Mouse (Mus musculus) duodenum, adult 2 months (tissue): Measurements from ENCODE around the gene Ehd1. TPM values are rescaled to one million over a fixed set of nuclear protein-coding genes. Genes with fewer than 3 reads are reported as not detected.

Experiments
- polyA plus RNA-seq: library from polyadenylated mRNA; depleted of rRNA; stranded (reverse); fragments of >200 nt; gene quantifications from 2 replicates; pipeline ENCODE4 v1.2.3, GENCODE M21; 2012; ENCODE audit warnings: low replicate concordance; rRNA removed

Ehd1 gene
- 468 and 699 TPM in 2 replicates for polyA plus RNA-seq

GRCm38 (mm10) chr19:6276426-6277421 is at the start of gene Ehd1:
Gene Ehd1 (plus strand): TSS chr19:6276725.

GRCm38 (mm10) chr19:6235084-6236052 is 41.2 kb upstream of the Ehd1 start, which contains the start of gene Ppp2r5b:
Gene Ppp2r5b (minus strand): TSS chr19:6235872.

GRCm38 (mm10) chr19:6241274-6242107 is 35.0 kb upstream of the Ehd1 start, which contains the start of gene Atg2a:
Gene Atg2a (plus strand): TSS chr19:6241668.

GRCm38 (mm10) chr19:6306137-6306551 is 29.6 kb downstream of the Ehd1 start, which contains the start of gene Cdc42bpg:
Gene Cdc42bpg (plus strand): TSS chr19:6306456.

GRCm38 (mm10) chr19:6334673-6335457 is 58.3 kb downstream of the Ehd1 start, which contains the start of gene Men1:
Gene Men1 (plus strand): TSS chr19:6334979.

GRCm38 (mm10) chr19:6340524-6341452 is 64.3 kb downstream of the Ehd1 start, which contains the start of gene Map4k2:
Gene Map4k2 (plus strand): TSS chr19:6341135.

Other genes with a start within 250 kb of the Ehd1 start
- 87.1 and 103 TPM in 2 replicates for gene Syvn1, start 230.1 kb upstream of the Ehd1 start, polyA plus RNA-seq
- gene Mrpl49, start 218.9 kb upstream of the Ehd1 start, polyA plus RNA-seq = 11.4 and 11.7 TPM in 2 replicates
- gene Fau, start 218.9 kb upstream of the Ehd1 start, polyA plus RNA-seq = 1,687 and 2,398 TPM in 2 replicates
- gene Znhit2, start 215.5 kb upstream of the Ehd1 start, polyA plus RNA-seq = 63.5 and 115 TPM in 2 replicates
- gene Tm7sf2, start 208.4 kb upstream of the Ehd1 start, polyA plus RNA-seq = 57.9 and 67.5 TPM in 2 replicates
- 42.6 and 68.1 TPM in 2 replicates for gene Vps51, start 199.5 kb upstream of the Ehd1 start, polyA plus RNA-seq
- gene Tmem262, start 196.7 kb upstream of the Ehd1 start, polyA plus RNA-seq = not detected in 2 replicates
- gene Gm28374, start 194.5 kb upstream of the Ehd1 start, polyA plus RNA-seq = 0.21 and 0.28 TPM in 2 replicates
- gene Zfpl1, start 191.8 kb upstream of the Ehd1 start, polyA plus RNA-seq = 103 and 136 TPM in 2 replicates
- gene Cdca5, start 191.7 kb upstream of the Ehd1 start, polyA plus RNA-seq = 2.0 and 2.6 TPM in 2 replicates
- not detected in 2 replicates for gene AC131692.1, start 182.3 kb upstream of the Ehd1 start, polyA plus RNA-seq
- gene Naaladl1, start 170.9 kb upstream of the Ehd1 start, polyA plus RNA-seq = 39.6 and 913 TPM in 2 replicates
- gene Sac3d1, start 158.1 kb upstream of the Ehd1 start, polyA plus RNA-seq = 53.0 and 57.0 TPM in 2 replicates
- 52.8 and 64.5 TPM in 2 replicates for gene Snx15, start 148.4 kb upstream of the Ehd1 start, polyA plus RNA-seq
- gene Batf2, start 135.7 kb upstream of the Ehd1 start, polyA plus RNA-seq = 76.0 and 120 TPM in 2 replicates
- gene Arl2, start 135.2 kb upstream of the Ehd1 start, polyA plus RNA-seq = 116 and 148 TPM in 2 replicates
- 0.43 and 0.57 TPM in 2 replicates for gene Majin, start 92.3 kb upstream of the Ehd1 start, polyA plus RNA-seq
- gene Gpha2, start 50.3 kb upstream of the Ehd1 start, polyA plus RNA-seq = 0.25 and 1.1 TPM in 2 replicates
- gene Ppp2r5b, start 40.9 kb upstream of the Ehd1 start, polyA plus RNA-seq = 69.7 and 212 TPM in 2 replicates
- gene Atg2a, start 35.1 kb upstream of the Ehd1 start, polyA plus RNA-seq = 57.3 and 66.7 TPM in 2 replicates
- 35.7 and 40.2 TPM in 2 replicates for gene Cdc42bpg, start 29.7 kb downstream of the Ehd1 start, polyA plus RNA-seq
- gene Men1, start 58.3 kb downstream of the Ehd1 start, polyA plus RNA-seq = 30.8 and 32.3 TPM in 2 replicates
- gene Map4k2, start 64.4 kb downstream of the Ehd1 start, polyA plus RNA-seq = 59.4 and 76.0 TPM in 2 replicates
- 183 TPM in 2 replicates for gene Sf1, start 87.0 kb downstream of the Ehd1 start, polyA plus RNA-seq
- 4.6 and 7.3 TPM in 2 replicates for gene Pygm, start 107.7 kb downstream of the Ehd1 start, polyA plus RNA-seq
- gene Rasgrp2, start 122.6 kb downstream of the Ehd1 start, polyA plus RNA-seq = 36.3 and 40.8 TPM in 2 replicates
- gene Nrxn2, start 142.0 kb downstream of the Ehd1 start, polyA plus RNA-seq = 2.0 and 4.5 TPM in 2 replicates